Mouse (Mus musculus) gastrocnemius, postnatal 25 days (tissue): ENCODE measurements around the gene Styxl1. TPM values are rescaled to one million over a fixed set of nuclear protein-coding genes. Genes with fewer than 3 reads are reported as not detected.

Experiments used
- DNase-seq: peaks from one replicate; pipeline ENCODE4 v3.0.0; 2022
- total RNA-seq, 2 experiments: library from RNA; stranded (reverse); gene quantifications; 1 replicate in 1 of 2; 2 replicates in 1 of 2; pipeline ENCODE4 v1.2.3; 2021

Gene Styxl1
- total RNA-seq, 2 experiments from 2014 or later: not detected

- no peak for DNase-seq
Observed at GRCm38 (mm10) chr5:135764971-135765370, 13.2 kb downstream of the Styxl1 start.

GRCm38 (mm10) chr5:135763526-135763925, 14.7 kb downstream of the Styxl1 start:
- DNase-seq: no peak

- DNase-seq: no peak
Observed at GRCm38 (mm10) chr5:135761881-135762280, 16.3 kb downstream of the Styxl1 start.

- DNase-seq: no peak
Observed at GRCm38 (mm10) chr5:135751595-135751994, 26.6 kb downstream of the Styxl1 start.

- DNase-seq: no peak
Observed at GRCm38 (mm10) chr5:135751041-135751440, 27.1 kb downstream of the Styxl1 start.

GRCm38 (mm10) chr5:135744742-135745141, 33.4 kb downstream of the Styxl1 start:
- no peak for DNase-seq

- peak; percentile 95 for DNase-seq
Observed at GRCm38 (mm10) chr5:135743741-135744609, 34.2 kb downstream of the Styxl1 start, which contains the start of gene Tmem120a. Gene Tmem120a (minus strand): TSS chr5:135744448.

GRCm38 (mm10) chr5:135742941-135743740, 35.0 kb downstream of the Styxl1 start:
- no peak for DNase-seq

GRCm38 (mm10) chr5:135742156-135742555, 36.0 kb downstream of the Styxl1 start:
- DNase-seq: no peak

GRCm38 (mm10) chr5:135738266-135738665, 39.9 kb downstream of the Styxl1 start:
- DNase-seq: no peak

- no peak for DNase-seq
Observed at GRCm38 (mm10) chr5:135737154-135737553, 41.0 kb downstream of the Styxl1 start.

- DNase-seq: no peak
Observed at GRCm38 (mm10) chr5:135736544-135736943, 41.6 kb downstream of the Styxl1 start.

GRCm38 (mm10) chr5:135735741-135736140, 42.4 kb downstream of the Styxl1 start:
- DNase-seq: no peak

- DNase-seq: no peak
Observed at GRCm38 (mm10) chr5:135734057-135734680, 44.0 kb downstream of the Styxl1 start.

GRCm38 (mm10) chr5:135733071-135733470, 45.1 kb downstream of the Styxl1 start:
- no peak for DNase-seq

GRCm38 (mm10) chr5:135731322-135731721, 46.9 kb downstream of the Styxl1 start:
- DNase-seq: no peak

- no peak for DNase-seq
Observed at GRCm38 (mm10) chr5:135730916-135731315, 47.3 kb downstream of the Styxl1 start.

- no peak for DNase-seq
Observed at GRCm38 (mm10) chr5:135730278-135730677, 47.9 kb downstream of the Styxl1 start.

GRCm38 (mm10) chr5:135729351-135729750, 48.8 kb downstream of the Styxl1 start:
- DNase-seq: no peak

GRCm38 (mm10) chr5:135728361-135728760, 49.8 kb downstream of the Styxl1 start:
- DNase-seq: no peak

GRCm38 (mm10) chr5:135727871-135728270, 50.3 kb downstream of the Styxl1 start:
- no peak for DNase-seq

- peak; percentile 63 for DNase-seq
Observed at GRCm38 (mm10) chr5:135726641-135727346, 51.4 kb downstream of the Styxl1 start.
